Mouse (Mus musculus): ENCODE measurements around the gene Mapk7. TPM values are rescaled to one million over a fixed set of nuclear protein-coding genes. Genes with fewer than 3 reads are reported as not detected.

Mapk7 gene
- polyA plus RNA-seq, 1 experiment, result 13.8 TPM

DNA sequence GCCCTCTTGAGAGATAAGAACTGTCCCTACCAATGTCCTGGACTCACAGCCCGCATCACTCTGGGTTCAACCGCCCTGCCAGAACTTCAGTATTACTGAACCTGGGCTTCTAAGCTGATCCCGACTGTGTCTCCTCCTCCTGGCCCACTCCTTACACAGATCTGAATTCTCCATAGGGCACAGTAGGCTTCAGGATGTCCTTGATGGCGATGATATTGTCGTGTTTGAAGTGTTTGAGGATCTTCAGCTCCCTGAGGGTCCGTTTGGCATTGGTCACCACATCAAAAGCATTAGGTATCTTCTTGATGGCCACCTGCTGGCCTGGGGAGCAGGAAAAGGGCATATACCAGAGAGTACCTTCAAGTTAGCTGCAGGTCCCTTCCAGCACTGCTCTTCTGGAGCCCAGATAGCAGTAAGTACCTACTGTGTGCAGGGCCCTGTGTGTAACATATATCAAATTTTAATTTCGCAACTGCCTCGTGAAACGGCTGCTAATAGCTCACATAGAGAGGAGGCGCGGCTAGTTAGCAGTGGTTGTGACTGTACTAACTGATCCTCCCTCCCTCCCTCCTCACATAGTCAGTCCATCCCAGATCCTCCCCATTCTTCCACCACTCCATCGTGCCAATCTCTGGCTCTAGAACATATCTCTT is 1.3 kb downstream of the Mapk7 start:
- 55% methylated on average over 12 of the region's 12 CpGs for WGBS
- no peak for DNase-seq (ENCODE audit: low read depth, low spot score)

DNA sequence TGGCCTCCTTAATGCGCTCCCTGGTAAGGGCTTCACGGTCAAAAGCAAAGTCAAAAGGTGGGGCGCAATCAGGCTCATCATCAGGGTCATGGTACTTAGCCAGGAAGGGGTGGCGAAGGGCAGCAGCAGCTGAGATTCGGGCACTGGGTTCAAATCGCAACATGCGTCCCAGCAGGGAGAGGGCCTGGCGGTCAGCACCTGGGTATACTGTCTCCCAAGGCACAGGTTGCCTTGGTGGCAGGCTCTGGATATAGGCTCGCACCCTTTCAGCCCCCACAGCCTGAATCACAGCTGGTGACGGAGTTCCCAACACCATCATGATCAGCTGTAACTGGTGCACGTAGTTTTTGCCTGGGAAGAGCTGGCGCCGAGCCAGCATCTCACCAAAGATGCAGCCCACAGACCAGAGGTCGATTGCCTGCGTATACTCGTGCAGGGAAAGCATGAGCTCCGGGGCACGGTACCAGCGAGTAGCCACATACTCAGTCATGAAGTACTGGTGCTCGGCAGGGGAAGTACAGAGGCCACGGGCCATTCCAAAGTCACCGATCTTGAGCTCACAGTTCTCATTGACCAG is 3.2 kb downstream of the Mapk7 start:
- 88% methylated on average over 22 of the region's 22 CpGs for WGBS
- no peak for DNase-seq (ENCODE audit: low read depth, low spot score)

DNA sequence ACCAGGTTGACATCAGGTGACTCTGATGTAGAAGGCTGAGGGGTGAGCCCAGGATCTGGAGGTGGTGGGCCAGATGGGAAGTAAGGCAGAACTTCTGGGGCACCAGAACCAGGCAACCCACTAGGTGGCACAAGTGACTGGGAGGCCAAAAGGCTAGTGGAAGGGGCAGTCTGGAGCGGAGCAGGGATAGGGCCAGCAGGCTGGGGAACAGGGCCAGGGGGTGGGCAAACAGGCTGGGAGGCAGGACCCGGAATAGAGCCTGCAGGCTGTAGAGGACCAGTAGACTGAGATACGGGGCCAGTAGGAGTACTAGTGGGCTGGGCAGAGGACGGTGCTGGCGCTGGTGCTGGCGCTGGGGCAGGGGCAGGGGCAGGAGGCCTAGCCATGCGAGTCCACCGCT is 4.3 kb downstream of the Mapk7 start:
- 93% methylated on average over 8 of the region's 8 CpGs for WGBS
- DNase-seq (ENCODE audit: low read depth, low spot score), result no peak

DNA sequence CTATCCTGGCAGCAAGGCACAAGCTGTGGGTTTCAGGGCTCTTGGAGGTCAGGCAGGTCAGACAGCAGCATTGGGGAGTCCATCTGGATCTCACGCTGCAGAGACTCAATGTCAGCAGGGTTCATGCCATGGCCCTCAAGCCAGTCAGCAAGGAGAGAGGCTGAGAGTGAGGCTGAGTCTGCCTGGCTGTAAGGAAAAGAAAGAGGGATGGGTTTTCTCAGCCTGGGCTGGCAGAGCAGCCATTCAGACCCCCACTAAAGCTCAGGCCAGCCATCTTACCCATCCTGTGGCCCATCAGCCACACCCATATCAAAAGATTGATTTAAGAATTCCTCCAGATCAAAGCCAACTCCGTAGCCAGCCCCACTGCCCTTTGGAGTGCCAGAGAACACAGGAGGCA is 5.1 kb downstream of the Mapk7 start:
- 89% methylated on average over 2 of the region's 2 CpGs for WGBS

DNA sequence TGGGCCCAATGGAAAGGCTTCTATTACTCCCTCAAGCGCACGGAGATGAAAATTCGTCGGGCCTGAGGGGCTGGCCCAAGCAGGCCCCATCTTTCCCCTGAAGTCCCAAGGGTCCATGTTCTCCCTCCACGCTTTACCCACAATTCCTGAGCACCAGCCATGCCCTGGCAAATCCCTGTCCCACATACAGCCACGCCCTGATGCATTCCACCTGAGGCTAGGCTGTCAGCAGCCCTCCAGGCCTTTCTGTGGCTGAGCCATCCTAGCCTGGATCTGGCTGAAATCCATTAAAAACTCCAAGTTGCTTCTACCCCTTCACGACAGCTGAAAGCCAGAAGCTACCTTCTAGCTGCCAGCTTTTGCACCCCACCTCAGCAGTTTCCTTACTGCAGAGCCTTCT is 6.3 kb downstream of the Mapk7 start:
- no peak for DNase-seq (ENCODE audit: low read depth, low spot score)
- WGBS, result 87% methylated on average over 7 of the region's 7 CpGs

More for the DNA sequence above, 5.1 kb downstream of the Mapk7 start:
- no peak for DNase-seq (ENCODE audit: low read depth, low spot score)

DNA sequence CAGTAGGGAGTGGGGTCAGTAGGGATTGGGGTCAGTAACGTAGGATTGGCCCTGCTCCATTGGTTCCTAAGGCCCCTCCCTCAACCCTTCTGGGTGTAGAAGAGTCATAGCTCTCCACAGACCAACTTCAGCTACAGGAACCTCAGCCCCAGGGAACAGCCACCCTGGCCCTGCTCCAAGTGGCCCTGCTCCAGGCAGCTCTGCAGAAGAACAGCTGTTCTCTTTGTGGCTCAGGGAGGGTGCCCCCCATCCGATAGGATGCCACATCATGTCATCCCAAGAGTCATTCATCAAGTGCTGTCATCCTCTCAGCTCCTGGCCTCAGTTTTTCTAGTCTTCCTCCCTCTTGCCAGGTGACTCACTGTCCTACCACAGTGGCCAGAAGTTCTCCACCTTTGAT is 6.8 kb downstream of the Mapk7 start:
- DNase-seq (ENCODE audit: low read depth, low spot score), result no peak
- WGBS, result 35% methylated on average over 2 of the region's 2 CpGs

DNA sequence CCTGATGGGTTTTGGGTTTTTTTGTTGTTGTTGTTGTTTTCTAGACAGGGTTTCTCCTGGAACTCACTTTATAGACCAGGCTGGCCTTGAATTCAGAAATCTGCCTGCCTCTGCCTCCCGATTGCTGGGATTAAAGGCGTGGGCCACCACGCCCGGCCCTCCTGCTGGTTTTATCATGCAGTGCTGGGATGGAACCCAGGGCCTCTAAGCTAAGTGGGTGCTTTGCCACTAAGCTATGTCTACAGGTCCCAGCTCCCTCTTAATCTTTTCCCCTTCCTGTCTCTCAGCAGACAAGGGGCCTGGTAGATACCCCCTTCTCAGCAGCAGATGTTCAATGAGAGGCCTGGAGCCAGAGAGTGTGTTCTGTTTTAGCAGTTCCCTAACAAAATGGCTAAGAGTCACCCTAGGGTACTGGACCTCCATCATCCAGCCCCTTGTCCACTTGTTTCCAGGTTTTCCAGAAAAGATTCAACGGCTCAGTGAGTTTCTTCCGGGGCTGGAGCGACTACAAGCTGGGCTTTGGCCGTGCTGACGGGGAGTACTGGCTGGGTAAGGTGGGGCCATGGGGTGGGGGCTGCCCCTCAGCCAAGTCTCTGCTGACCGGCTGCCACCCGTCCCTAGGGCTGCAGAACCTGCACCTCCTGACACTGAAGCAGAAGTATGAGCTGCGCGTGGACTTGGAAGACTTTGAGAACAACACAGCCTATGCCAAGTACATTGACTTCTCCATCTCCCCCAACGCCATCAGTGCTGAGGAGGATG is 7.6 kb downstream of the Mapk7 start:
- WGBS, result 83% methylated on average over 14 of the region's 14 CpGs
- no peak for DNase-seq (ENCODE audit: low read depth, low spot score)

DNA sequence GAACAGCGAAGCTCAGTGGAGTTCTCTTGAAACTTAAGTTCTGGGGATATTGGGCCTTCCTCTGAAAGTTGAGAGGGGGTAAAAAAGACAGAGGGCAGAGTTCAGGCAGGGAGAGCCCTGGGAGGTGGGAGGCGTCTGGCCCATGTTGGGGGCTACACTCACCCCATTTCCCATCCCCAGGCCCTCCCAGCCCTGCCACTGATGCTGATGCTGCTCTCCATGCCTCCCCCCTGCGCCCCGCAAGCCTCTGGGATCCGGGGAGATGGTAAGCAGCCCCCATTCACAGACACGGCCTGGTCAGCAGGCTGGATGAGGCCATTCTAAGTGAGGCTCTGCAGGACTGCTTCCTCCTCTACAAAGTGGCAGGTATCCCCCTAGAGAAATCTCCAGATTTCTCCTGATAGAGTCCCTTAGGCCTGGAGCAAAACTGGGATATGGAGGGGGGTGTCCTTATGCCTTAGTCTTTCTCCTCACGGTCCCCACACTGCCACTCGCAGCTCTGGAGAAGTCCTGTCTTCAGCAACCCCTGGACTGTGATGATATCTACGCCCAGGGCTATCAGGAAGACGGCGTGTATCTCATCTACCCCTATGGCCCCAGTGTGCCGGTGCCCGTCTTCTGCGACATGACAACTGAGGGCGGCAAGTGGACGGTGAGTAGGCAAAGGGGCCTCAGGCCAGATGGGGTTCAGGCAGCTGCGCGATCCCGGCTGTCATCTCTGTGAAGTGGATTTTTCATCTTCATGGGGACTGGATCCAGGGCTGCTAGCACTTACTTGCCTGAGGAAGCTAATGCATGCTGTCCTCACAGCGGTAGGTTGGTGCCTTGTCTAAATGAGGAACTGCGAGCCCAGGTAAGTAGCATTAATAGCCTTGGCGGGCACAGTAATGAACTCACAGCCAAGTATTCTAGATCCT is 8.4 kb downstream of the Mapk7 start:
- DNase-seq (ENCODE audit: low read depth, low spot score), result no peak
- WGBS, result 83% methylated on average over 22 of the region's 22 CpGs

DNA sequence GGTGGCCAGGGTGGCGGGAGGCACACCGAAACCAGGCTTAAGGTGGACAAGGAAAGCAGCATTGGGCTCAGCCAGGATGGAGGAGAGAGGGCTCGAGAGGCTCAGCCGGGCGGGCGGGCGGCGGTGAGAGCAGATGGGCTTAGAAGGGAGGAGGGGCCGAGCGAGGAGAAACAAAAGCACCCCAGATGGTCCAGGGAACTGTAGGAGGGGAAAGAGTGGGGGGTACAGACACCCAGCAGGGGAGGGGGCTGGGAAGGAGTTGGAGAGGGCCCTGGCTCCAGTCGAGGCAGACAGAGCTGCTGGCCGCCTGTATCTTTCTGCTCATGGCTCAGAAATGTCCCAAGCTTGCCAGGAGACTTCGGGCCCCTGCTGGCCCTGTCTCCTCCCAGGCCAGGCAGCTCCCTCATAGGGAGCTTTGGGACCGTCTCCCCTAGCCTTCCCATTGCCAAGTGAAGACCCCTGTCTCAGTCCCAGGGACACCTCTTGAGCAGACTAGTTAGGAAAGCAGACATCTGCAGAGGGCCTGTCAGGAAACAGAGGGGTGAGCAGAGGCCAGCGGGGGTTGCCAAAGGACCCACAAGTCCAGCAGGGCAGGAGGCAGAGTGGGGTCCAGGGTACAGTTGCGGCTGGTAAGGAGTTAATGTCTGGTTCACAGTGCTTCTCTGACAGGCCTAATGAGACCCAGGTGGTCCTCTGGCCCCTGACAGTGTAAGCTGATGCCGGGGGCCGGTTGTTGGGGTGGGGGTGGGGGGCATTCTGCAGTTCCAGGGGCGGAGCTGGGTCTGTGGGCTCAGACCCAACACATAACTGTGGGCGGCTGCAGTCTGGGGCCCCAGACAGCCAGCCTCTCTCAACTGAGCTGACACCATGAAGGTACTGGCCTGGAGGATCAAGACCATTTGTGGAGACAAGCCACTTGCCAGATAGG is 9.3 kb downstream of the Mapk7 start, which contains the start of gene Mfap4:
Gene Mfap4 (plus strand): TSS at position 819 of the 928 bp plus-strand sequence.
- 47% methylated on average over 20 of the region's 20 CpGs for WGBS
- no peak for DNase-seq (ENCODE audit: low read depth, low spot score)

DNA sequence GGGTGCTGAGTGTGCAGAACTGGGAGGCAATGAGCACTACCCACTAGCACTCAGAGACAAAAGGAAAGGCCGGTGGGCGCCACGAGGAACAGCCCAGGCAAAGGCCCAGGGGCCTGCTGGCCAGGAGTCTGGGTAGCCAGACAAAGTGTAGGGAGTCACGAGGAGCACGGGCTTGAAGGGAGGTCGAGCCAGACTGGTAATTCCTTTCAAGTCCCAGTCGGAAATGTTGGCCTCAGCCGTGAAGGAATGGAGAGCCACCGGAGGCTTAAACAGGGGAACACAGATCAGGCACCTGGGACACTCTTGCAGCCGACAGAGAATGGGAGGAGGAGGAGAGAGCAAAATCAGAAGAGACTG is 10.0 kb downstream of the Mapk7 start:
- no peak for DNase-seq (ENCODE audit: low read depth, low spot score)
- 41% methylated on average over 10 of the region's 10 CpGs for WGBS

DNA sequence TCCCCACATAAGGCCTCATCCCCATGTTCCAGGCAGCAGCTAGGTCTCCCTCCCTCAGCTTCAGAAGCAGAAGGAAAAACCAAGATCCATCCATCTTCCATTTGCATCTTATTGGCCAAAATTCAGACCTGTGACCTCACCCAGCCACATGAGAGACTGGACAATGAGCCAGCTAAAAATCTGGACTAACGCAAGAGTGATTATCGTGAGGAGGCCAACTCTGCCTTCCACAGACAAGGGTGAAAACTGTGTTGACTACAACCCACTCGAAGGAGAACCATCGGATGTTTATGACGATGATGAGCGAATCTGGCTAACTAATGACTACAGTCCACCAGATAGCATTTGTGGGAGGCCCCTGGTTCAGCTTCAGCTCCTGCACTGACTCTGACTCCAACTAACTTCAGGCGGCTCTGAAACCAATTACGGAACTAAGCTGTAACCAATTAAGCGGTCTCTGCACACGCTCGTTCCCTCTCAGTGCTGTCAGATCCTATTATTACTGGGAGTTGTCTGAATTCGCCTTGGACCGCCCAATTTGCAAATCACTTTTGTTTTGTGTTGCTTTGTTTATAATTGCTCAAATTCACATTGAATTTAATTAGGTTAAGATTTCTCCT is 10.9 kb downstream of the Mapk7 start:
- WGBS, result 85% methylated on average over 13 of the region's 13 CpGs
- no peak for DNase-seq (ENCODE audit: low read depth, low spot score)

DNA sequence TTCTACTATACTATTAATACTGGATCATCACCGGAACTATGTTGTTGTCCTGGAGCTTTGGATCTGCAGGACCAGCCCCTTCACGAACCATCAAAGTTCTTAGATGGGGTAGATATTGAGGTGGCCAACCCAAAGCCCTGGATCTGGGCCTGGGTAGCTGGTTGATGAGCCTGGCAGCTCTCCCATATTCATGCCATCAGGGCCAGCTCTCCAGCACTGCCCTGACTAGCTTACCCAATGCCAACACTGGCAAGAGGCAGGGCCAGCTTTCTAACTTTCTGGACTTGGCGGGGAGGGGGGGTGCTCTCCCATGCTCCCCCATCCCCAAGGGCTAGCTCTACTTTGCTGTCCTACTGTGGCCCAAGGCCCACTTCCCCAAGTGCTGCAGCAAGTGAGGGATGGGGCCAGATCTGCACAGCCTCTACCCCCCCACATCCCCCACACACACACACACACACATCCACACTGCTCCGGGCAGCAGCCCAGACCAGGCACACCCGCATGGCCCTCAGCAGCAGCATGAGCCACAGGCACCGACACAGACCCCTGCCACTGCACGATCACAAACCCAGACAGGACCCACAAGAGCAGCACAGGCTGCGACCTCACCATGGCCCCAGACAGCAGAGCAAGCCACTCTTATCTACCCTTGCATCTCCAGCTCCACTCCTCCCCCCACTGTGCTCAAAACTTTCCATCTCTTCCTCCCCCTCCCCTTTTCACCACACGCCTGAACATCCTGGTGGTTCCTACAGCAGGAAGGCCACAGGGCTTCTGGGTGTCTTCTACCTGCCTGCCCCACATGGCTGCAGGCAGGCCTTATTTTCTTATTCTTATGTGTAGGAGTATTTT is 12.7 kb downstream of the Mapk7 start:
- DNase-seq (ENCODE audit: low read depth, low spot score), result no peak
- 62% methylated on average over 9 of the region's 9 CpGs for WGBS

DNA sequence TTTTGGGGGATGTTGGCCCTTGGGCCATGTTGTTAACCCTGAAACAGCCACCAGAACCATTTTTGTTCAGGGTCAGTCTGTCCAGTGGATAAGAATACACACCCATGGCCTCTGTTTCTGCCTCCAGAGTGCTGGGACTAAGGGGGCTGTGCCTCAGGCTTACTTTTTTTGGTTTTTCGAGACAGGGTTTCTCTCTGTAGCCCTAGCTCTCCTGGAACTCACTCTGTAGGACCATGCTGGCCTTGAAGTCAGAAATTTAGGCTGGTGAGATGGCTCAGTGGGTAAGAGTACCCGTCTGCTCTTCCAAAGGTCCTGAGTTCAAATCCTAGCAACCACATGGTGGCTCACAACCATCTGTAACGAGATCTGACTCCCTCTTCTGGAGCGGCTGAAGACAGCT is 15.4 kb downstream of the Mapk7 start:
- WGBS, result 91% methylated on average over 4 of the region's 4 CpGs
- DNase-seq (ENCODE audit: low read depth, low spot score), result no peak

DNA sequence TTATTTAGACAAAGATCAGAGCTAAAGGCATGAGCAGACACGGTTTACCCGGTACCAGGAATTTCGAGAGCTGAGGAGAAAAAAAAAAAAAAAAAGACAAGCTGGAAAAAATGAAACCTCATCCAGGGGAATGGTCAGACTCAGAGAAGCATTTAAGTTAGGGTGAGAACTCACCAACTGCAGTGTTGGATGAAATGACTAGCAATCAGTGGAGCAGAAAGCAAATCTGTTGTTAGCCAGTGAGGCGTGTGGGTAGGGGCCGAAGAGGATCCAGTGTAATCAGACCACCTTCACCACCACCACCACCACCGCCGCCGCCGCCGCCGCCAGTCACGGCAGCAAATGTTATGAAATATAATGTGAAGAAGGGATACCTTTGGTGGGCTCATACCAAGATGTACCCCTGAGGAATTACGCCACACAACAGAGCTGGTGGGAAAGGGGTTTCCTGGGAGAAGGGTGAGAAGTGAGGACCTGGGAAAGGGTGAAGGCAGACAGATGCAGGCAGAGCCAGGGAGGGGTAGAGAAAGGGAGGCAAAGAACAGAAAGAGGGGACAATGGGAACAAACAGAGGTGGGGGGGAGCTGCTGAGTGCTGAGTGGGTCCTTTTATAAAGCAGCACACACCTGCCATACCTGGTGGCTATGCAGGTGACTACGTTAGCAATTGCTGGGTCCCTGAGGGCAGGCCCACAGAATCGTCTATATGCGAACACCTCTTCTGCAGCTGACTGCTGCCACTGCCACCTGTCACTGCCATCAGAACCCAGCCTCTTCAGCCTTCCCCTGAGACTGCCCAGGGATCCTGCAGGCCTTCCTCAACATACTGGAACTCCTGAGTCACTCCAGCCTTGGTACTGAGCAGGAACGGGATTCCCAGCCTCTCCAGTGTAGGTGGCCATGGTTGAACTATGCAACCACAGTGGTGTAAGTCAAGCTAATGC is 16.4 kb downstream of the Mapk7 start:
- WGBS, result 75% methylated on average over 17 of the region's 17 CpGs
- DNase-seq (ENCODE audit: low read depth, low spot score), result no peak

DNA sequence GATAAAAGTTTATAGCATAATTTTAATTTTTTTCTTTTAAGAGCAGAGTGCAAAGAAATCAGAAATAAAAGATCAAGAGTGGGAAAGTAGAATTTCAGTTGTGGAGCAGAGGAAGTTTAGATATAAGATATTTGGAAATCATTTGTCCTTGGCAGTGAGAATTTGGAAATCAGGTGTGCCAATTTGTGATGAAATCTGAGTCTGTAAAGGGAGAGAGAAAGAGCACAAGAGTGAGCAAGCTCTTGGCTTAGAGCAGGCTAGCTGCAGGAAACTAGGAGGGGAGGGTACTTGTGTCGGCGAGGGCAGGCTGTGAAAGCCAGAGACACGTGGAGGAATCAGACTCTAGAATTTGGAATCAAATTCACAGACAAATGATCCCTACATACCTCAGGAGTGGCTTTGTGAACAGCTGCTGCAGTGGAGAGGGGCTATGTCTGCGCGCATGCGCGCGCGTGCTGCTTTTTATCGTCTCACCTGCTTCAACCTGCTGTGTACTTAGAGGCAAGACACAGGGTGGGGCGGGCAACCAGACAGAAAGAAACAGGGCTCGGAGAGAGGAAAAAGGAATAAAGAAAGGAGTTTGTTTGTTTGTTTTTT is 17.3 kb downstream of the Mapk7 start:
- no peak for DNase-seq (ENCODE audit: low read depth, low spot score)
- WGBS, result 27% methylated on average over 12 of the region's 12 CpGs

DNA sequence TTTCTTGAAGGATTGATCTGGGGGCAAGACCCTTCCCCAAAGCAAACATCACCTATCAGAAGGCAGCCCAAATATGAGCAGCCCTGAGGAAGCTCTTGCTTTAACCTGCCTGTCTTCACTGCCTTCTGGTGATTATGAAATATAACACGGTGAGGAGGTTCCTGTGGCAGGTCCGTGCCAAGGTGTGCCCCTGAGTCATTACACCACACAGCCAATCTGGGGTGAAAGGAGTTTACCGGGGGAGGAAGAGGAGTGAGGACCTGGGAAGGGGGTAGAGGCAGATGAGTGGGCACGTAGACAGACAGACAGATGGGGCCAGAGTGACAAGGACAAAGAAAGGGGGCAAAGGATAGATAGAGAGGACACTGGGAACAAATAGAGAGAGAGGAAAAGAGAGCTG is 20.6 kb downstream of the Mapk7 start:
- no peak for DNase-seq (ENCODE audit: low read depth, low spot score)
- WGBS, result 38% methylated on average over 4 of the region's 4 CpGs

Data from large intestine, adult 2 months (tissue).